Mouse (Mus musculus): ENCODE results near the gene Mip. TPM values are rescaled to one million over a fixed set of nuclear protein-coding genes. Genes with fewer than 3 reads are reported as not detected.
"Not testable (repeated sequence)": the region's sequence is repeated elsewhere in the genome, so short reads cannot be mapped to it uniquely, and the experiment has no call there.

The Mip gene
- polyA plus RNA-seq, 1 experiment from 2014 or later = not detected

GRCm38 (mm10) chr10:128270287-128270841 is 44.7 kb downstream of the Mip start, which contains the start of gene Stat2:
Gene Stat2 (plus strand): TSS chr10:128270559.
- H3K9me3 ChIP-seq (replicated peaks) = no peaks in the 10 kb centered on the region
- peak within 1 kb of the TSS; percentile 78 for H3K9ac ChIP-seq
- peaks cover 28% of the 10 kb centered on the region for H3K4me1 ChIP-seq (replicated peaks)
- H3K4me3 ChIP-seq (replicated peaks) = peak within 1 kb of the TSS; percentile 79
- H3K36me3 ChIP-seq (replicated peaks) = no peaks in the 10 kb centered on the region
- no peaks in the 10 kb centered on the region for H3K27me3 ChIP-seq
- under 1% methylated on average over 43 of the region's 43 CpGs for WGBS (ENCODE audit: insufficient replicate concordance)
- H3K4me2 ChIP-seq = peak within 1 kb of the TSS; percentile 83
- ATAC-seq (ENCODE audit: insufficient read depth) = peak; percentile 97
- peak within 1 kb of the TSS; percentile 75 for H3K27ac ChIP-seq (replicated peaks)

DNA sequence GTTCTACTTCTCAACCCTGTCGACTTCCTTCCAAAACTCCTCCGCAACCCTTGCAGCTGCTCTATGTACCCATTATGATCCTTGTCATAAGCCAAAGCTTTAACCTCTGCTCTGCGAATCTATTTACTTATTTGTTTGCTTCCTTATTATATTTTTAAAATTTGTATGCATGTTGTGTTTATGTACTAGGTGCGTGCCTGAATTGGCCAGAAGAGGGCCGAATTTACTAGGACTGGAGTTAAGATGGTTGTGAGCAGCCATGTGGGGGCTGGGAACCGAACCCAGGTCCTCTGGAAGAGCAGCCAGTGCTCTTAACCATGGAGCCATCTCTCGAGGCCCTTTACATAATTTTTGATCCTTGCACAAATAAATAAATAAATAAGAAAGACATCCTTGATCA is 45.2 kb downstream of the Mip start:
- ATAC-seq (ENCODE audit: insufficient read depth) = no peak
- Histone ChIP-seq H3K27me3 (no peaks in the 10 kb centered on the region), H3K27ac (replicated peaks) (peak overlapping the region; percentile 75), H3K4me3 (replicated peaks) (peak overlapping the region; percentile 79), H3K4me1 (replicated peaks) (peaks cover 28% of the 10 kb centered on the region), H3K4me2 (peak overlapping the region; percentile 83), H3K9me3 (replicated peaks) (no peaks in the 10 kb centered on the region), H3K9ac (peak overlapping the region; percentile 78), H3K36me3 (replicated peaks) (no peaks in the 10 kb centered on the region)
- WGBS (ENCODE audit: insufficient replicate concordance) = 31% methylated on average over 7 of the region's 7 CpGs

DNA sequence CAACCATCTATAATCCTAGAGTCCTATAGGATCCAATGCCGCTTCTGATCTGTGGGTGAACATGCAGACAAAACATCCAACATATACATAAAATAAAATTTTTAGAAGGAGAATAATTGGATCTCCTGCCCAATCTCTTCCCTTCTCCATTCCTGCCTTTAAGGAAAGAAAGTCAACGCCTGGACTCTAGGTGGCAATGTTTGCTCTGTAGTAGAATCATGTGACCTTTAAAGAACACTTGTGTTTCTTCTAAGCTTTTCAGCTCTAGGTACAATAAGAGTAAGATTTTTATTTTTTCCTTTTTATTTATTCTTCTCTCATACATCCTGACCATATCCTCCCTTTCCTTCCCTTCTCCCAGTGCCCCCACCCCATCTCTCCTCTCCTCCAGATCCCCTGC is 46.2 kb downstream of the Mip start:
- peak overlapping the region; percentile 79; the same call in 1 of the 2 replicates for H3K4me3 ChIP-seq (replicated peaks)
- H3K9ac ChIP-seq = no peak overlapping the region
- WGBS (ENCODE audit: insufficient replicate concordance) = 65% methylated on average over 2 of the region's 2 CpGs

DNA sequence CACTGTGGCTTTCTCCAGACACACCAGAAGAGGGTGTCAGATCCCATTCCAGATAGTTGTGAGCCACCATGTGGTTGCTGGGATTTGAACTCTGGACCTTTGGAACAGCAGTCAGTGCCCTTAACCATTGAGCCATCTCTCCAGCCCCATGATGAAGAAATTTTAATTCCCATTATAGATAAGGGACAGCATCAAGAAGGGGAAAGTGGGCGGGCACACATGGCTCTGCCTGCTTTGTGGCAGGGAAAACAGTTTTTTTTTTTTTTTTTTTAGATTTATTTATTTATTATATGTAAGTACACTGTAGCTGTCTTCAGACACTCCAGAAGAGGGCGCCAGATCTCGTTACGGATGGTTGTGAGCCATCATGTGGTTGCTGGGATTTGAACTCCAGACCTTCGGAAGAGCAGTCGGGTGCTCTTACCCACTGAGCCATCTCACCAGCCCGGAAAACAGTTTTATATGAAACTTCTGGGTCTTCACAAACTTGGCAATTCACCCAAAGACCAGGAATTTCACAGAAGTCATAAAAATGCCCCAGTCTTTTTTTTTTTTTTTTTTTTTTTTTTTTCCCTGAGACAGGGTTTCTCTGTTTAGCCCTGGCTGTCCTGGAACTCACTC is 47.3 kb downstream of the Mip start:
- Histone ChIP-seq H3K4me1 (replicated peaks) (peaks cover 28% of the 10 kb centered on the region), H3K36me3 (replicated peaks) (peaks cover 14% of the 10 kb centered on the region; the same call in 1 of the 2 replicates)
- 61% methylated on average over 6 of the region's 7 CpGs for WGBS (ENCODE audit: insufficient replicate concordance)
- not testable (repeated sequence) for H3K27me3 ChIP-seq; H3K27ac ChIP-seq (replicated peaks); H3K4me2 ChIP-seq; H3K9ac ChIP-seq; ATAC-seq (ENCODE audit: insufficient read depth); H3K9me3 ChIP-seq (replicated peaks); H3K4me3 ChIP-seq (replicated peaks)

More for the DNA sequence above, 46.2 kb downstream of the Mip start:
- no peak for ATAC-seq (ENCODE audit: insufficient read depth)
- no peaks in the 10 kb centered on the region for H3K27me3 ChIP-seq
- peaks cover 28% of the 10 kb centered on the region for H3K4me1 ChIP-seq (replicated peaks)
- H3K9me3 ChIP-seq (replicated peaks) = no peaks in the 10 kb centered on the region
- peak overlapping the region; percentile 83 for H3K4me2 ChIP-seq
- H3K27ac ChIP-seq (replicated peaks) = no peak overlapping the region
- 0 out of 2 replicates have a peak, but pooled peaks cover 9% of the 10 kb centered on the region for H3K36me3 ChIP-seq (replicated peaks)

DNA sequence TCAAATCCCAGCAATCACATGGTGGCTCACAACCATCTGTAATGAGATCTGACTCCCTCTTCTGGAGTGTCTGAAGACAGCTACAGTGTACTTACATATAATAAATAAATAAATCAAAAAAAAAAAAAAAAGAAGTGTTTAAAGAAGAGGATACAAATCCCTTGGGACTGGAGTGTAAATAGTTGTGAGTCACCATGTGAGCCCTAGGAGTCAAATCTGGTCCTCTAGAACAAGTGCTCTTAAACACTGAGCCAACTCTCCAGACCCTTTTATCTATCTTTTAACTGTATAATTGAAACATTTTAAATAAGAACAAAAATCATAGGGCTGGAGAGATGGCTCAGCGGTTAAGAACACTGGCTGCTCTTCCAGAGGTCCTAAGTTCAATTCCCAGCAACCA is 49.7 kb downstream of the Mip start:
- not testable (repeated sequence) for H3K27ac ChIP-seq (replicated peaks); H3K9me3 ChIP-seq (replicated peaks); H3K27me3 ChIP-seq; ATAC-seq (ENCODE audit: insufficient read depth); H3K4me3 ChIP-seq (replicated peaks); H3K9ac ChIP-seq; H3K4me2 ChIP-seq
- peaks cover 32% of the 10 kb centered on the region for H3K36me3 ChIP-seq (replicated peaks)
- H3K4me1 ChIP-seq (replicated peaks) = peaks cover 20% of the 10 kb centered on the region
- WGBS (ENCODE audit: insufficient replicate concordance) = 88% methylated on average over 1 of the region's 1 CpGs

GRCm38 (mm10) chr10:128278158-128278557 is 52.5 kb downstream of the Mip start:
- Histone ChIP-seq H3K27ac (replicated peaks) (no peak overlapping the region), H3K4me3 (replicated peaks) (no peak overlapping the region), H3K9me3 (replicated peaks) (no peaks in the 10 kb centered on the region), H3K27me3 (no peaks in the 10 kb centered on the region), H3K4me2 (no peak overlapping the region), H3K36me3 (replicated peaks) (peaks cover 58% of the 10 kb centered on the region), H3K9ac (no peak overlapping the region), H3K4me1 (replicated peaks) (no peaks in the 10 kb centered on the region)
- WGBS (ENCODE audit: insufficient replicate concordance) = 76% methylated on average over 6 of the region's 6 CpGs
- no peak for ATAC-seq (ENCODE audit: insufficient read depth)

GRCm38 (mm10) chr10:128280943-128281342 is 55.3 kb downstream of the Mip start:
- Histone ChIP-seq H3K4me2 (no peak overlapping the region), H3K4me3 (replicated peaks) (no peak overlapping the region), H3K27ac (replicated peaks) (no peak overlapping the region), H3K9ac (no peak overlapping the region), H3K27me3 (no peaks in the 10 kb centered on the region), H3K36me3 (replicated peaks) (peaks cover 81% of the 10 kb centered on the region), H3K9me3 (replicated peaks) (no peaks in the 10 kb centered on the region), H3K4me1 (replicated peaks) (0 out of 2 replicates have a peak, but pooled peaks cover 3% of the 10 kb centered on the region)
- 72% methylated on average over 6 of the region's 6 CpGs for WGBS (ENCODE audit: insufficient replicate concordance)
- no peak for ATAC-seq (ENCODE audit: insufficient read depth)

Other genes with a start within 250 kb of the Mip start
- 0.09 and 0.13 TPM in 2 replicates for gene Hsd17b6, start 218.2 kb upstream of the Mip start, polyA plus RNA-seq (2015; fragmentation: Nextera tagmentation; extraction: Ambion mirVana)
- gene Prim1, start 210.7 kb upstream of the Mip start, polyA plus RNA-seq (2015; fragmentation: Nextera tagmentation; extraction: Ambion mirVana) = 66.9 and 69.3 TPM in 2 replicates
- gene Naca, start 190.3 kb upstream of the Mip start, polyA plus RNA-seq (2015; fragmentation: Nextera tagmentation; extraction: Ambion mirVana) = 312 and 355 TPM in 2 replicates
- gene Ptges3, start 166.9 kb upstream of the Mip start, polyA plus RNA-seq (2015; fragmentation: Nextera tagmentation; extraction: Ambion mirVana) = 188 and 217 TPM in 2 replicates
- gene Atp5b, start 142.6 kb upstream of the Mip start, polyA plus RNA-seq (2015; fragmentation: Nextera tagmentation; extraction: Ambion mirVana) = 1,834 and 1,894 TPM in 2 replicates
- gene Baz2a, start 134.3 kb upstream of the Mip start, polyA plus RNA-seq (2015; fragmentation: Nextera tagmentation; extraction: Ambion mirVana) = 6.8 and 7.0 TPM in 2 replicates
- 6.7 and 6.9 TPM in 2 replicates for gene Rbms2, start 45.5 kb upstream of the Mip start, polyA plus RNA-seq (2015; fragmentation: Nextera tagmentation; extraction: Ambion mirVana)
- 10.1 and 15.5 TPM in 2 replicates for gene Gls2, start 31.4 kb upstream of the Mip start, polyA plus RNA-seq (2015; fragmentation: Nextera tagmentation; extraction: Ambion mirVana)
- 26.2 and 29.0 TPM in 2 replicates for gene Spryd4, start 14.0 kb upstream of the Mip start, polyA plus RNA-seq (2015; fragmentation: Nextera tagmentation; extraction: Ambion mirVana)
- 24.4 and 26.2 TPM in 2 replicates for gene Timeless, start 6.2 kb downstream of the Mip start, polyA plus RNA-seq (2015; fragmentation: Nextera tagmentation; extraction: Ambion mirVana)
- 1.1 and 1.3 TPM in 2 replicates for gene Apon, start 28.3 kb downstream of the Mip start, polyA plus RNA-seq (2015; fragmentation: Nextera tagmentation; extraction: Ambion mirVana)
- 147 and 195 TPM in 2 replicates for gene Apof, start 42.8 kb downstream of the Mip start, polyA plus RNA-seq (2015; fragmentation: Nextera tagmentation; extraction: Ambion mirVana)
- 6.8 and 8.4 TPM in 2 replicates for gene Stat2, start 44.7 kb downstream of the Mip start, polyA plus RNA-seq (2015; fragmentation: Nextera tagmentation; extraction: Ambion mirVana)
- not detected in 2 replicates for gene Il23a, start 72.9 kb downstream of the Mip start, polyA plus RNA-seq (2015; fragmentation: Nextera tagmentation; extraction: Ambion mirVana)
- gene Pan2, start 77.5 kb downstream of the Mip start, polyA plus RNA-seq (2015; fragmentation: Nextera tagmentation; extraction: Ambion mirVana) = 12.9 and 14.3 TPM in 2 replicates
- 85.8 and 90.0 TPM in 2 replicates for gene Cnpy2, start 96.6 kb downstream of the Mip start, polyA plus RNA-seq (2015; fragmentation: Nextera tagmentation; extraction: Ambion mirVana)
- 115 and 121 TPM in 2 replicates for gene Cs, start 111.9 kb downstream of the Mip start, polyA plus RNA-seq (2015; fragmentation: Nextera tagmentation; extraction: Ambion mirVana)
- 4.6 and 5.2 TPM in 2 replicates for gene Coq10a, start 143.2 kb downstream of the Mip start, polyA plus RNA-seq (2015; fragmentation: Nextera tagmentation; extraction: Ambion mirVana)
- gene Ankrd52, start 151.3 kb downstream of the Mip start, polyA plus RNA-seq (2015; fragmentation: Nextera tagmentation; extraction: Ambion mirVana) = 4.9 and 5.6 TPM in 2 replicates
- 69.9 and 90.8 TPM in 2 replicates for gene Slc39a5, start 175.4 kb downstream of the Mip start, polyA plus RNA-seq (2015; fragmentation: Nextera tagmentation; extraction: Ambion mirVana)
- gene Nabp2, start 185.7 kb downstream of the Mip start, polyA plus RNA-seq (2015; fragmentation: Nextera tagmentation; extraction: Ambion mirVana) = 35.3 and 37.5 TPM in 2 replicates
- 8.5 and 9.6 TPM in 2 replicates for gene Rnf41, start 185.8 kb downstream of the Mip start, polyA plus RNA-seq (2015; fragmentation: Nextera tagmentation; extraction: Ambion mirVana)
- gene Smarcc2, start 233.4 kb downstream of the Mip start, polyA plus RNA-seq (2015; fragmentation: Nextera tagmentation; extraction: Ambion mirVana) = 23.5 and 23.6 TPM in 2 replicates